Mouse (Mus musculus): ENCODE measurements around the gene Tob1.

- TF ChIP-seq POLR2A (IDR thresholded peaks at IDR 0.05; ENCODE audit: low read depth, low read length) (no peak), CTCF (IDR thresholded peaks at IDR 0.05; ENCODE audit: extremely low read depth, insufficient read length, insufficient replicate concordance, low read depth, low read length) (no peak)
Measured at GRCm38 (mm10) chr11:94190665-94191064, 20.6 kb upstream of the Tob1 start.
